Mouse (Mus musculus) thymus, adult 2 months (tissue): ENCODE results near the gene Gm5725.
"Not testable (repeated sequence)": the region's sequence is repeated elsewhere in the genome, so short reads cannot be mapped to it uniquely, and the experiment has no call there.

Experiments
- CTCF ChIP-seq: fragments of 200-500 bp; IDR thresholded peaks from 2 replicates; pipeline ENCODE4 v1.5.1; 2012; ENCODE audit warnings: mild to moderate bottlenecking, control low read depth, low read length, moderate library complexity, borderline replicate concordance; ENCODE audit not compliant: control insufficient read depth, poor library complexity, insufficient read depth; ENCODE audit errors: extremely low read depth
- POLR2A ChIP-seq: fragments of 200-500 bp; IDR thresholded peaks from 2 replicates; pipeline ENCODE4 v1.6.1; 2012; ENCODE audit warnings: mild to moderate bottlenecking, low read length, control low read depth, moderate library complexity; ENCODE audit not compliant: control insufficient read depth, poor library complexity, insufficient read depth; ENCODE audit errors: extremely low read depth

DNA sequence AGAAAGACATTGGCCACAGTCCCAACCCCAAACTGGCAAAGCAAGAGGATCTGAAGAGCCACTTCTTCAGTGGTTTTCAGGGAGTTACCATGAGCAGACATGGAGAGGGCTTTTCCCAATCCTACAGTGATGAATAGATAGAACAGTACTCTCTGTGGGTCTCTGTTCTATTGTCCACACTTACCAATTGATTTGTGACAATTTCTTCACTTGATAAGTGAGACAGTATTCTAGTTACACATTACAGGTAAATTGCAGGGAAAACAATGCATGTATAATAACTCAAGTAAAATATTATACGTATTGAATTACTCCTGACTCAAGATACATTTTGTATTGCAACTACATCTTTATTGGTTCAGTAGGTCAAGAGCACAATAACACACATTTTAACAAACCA lies at the start of gene Gm5725:
- TF ChIP-seq CTCF, POLR2A: not testable (repeated sequence)
